Mouse (Mus musculus) hematopoietic stem cell, adult 5-6 weeks (primary cell): ENCODE data around the gene Serf2. TPM values are rescaled to one million over a fixed set of nuclear protein-coding genes. Genes with fewer than 3 reads are reported as not detected.
A peak's percentile ranks its signal among the peaks of the same experiment; 100 is the strongest.

Experiments
- ATAC-seq, 2 experiments: fragments of 125-278 bp in 1 of 2; replicated peaks in 1 of 2; 2 replicates each; pipeline ENCODE4 v1.8.0; 2016 to 2017; ENCODE audit warnings: inconsistent platforms in 2 of 2, mild to moderate bottlenecking in 2 of 2, moderate number of reproducible peaks in 2 of 2, low read depth in 1 of 2, moderate TSS enrichment in 1 of 2; ENCODE audit not compliant: low FRiP score in 2 of 2, poor library complexity in 2 of 2, severe bottlenecking in 2 of 2, insufficient read depth in 1 of 2, low TSS enrichment in 1 of 2
- total RNA-seq: library from RNA; stranded (forward); fragments of 172-1452, 232-1000 nt; gene quantifications from 2 replicates; pipeline ENCODE4 v1.2.3, GENCODE M21; 2017

The Serf2 gene
- total RNA-seq = 210 and 244 TPM in 2 replicates

DNA sequence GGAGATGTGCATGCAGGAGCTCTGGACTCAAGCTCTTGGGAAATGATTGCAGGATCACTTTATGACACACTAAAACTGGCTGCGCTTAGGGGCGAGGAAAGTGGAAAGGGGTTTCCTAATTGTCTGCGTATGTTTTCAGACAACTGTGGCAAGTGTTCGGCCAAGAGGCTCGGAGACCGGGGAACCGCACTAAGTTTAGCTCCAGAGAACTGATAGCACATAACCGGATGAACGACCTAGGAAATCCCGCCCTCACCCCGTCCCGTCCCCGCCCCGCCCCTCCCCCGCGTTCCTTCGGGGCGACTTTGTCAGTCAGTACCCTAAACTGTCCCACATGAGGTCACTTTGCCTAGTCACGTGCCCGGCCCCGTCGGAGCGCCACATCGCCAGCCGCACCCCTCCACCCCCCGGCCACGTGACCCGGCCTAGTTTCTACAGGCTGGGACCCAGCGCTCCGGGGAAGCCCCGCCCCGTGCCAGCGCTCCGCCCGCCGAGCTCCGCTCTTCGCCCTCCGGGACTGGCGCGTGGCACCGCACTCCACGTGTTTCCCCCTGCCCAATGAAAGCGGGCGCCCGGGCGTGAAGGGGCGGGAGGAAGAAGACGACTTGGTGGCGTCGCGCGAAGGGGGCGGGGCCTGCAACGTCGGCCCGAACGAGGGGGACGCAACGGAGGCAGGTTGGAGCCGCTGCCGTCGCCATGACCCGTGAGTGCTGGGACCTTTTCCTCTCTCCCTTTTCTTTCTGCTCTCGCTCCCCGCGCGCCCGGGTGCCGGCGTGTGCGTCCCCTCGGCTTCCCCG lies at the start of gene Serf2:
TSS of gene Serf2 (plus strand) at position 457 of the 797 bp plus-strand sequence.
- ATAC-seq = peak; percentile 86 to 92

DNA sequence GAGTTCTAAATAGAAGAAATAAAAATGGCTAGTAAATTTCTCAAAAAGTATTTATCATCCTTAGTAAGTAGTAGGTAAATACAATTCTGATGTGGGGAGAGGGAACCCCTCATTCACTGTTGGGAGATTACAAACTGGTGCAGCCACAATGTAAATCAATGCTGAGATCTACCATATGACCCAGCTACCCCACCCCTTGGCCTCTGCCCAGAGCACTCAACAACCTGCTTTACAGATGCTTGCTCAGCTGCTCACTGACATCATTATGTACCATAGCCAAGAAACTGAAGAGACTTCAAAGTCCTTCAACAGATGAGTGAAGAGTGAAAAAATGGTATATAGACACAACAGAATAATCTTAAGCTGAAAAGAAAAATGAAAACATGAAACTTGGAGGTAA lies 45.7 kb upstream of the Serf2 start:
- ATAC-seq = no peak

DNA sequence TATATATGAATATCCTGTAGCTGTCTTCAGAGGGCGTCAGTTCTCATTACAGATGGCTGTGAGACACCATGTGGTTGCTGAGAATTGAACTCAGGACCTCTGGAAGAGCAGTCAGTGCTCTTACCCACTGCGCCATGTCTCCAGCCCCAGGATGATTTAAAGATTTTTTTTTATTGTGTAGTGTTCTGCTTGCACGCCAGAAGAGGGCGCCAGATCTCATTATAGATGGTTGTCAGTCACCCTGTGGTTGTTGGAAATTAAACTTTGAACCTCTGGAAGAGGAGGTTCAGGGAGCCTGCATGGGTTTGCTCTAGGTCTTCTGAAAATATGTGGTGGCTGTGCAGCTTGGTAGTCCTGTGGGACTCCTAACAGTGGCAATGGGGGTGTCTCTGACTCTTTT lies 40.8 kb upstream of the Serf2 start:
- ATAC-seq = 0 out of 4 replicates have a peak, but pooled peaks of 1 of the 2 experiments have one; percentile 45

DNA sequence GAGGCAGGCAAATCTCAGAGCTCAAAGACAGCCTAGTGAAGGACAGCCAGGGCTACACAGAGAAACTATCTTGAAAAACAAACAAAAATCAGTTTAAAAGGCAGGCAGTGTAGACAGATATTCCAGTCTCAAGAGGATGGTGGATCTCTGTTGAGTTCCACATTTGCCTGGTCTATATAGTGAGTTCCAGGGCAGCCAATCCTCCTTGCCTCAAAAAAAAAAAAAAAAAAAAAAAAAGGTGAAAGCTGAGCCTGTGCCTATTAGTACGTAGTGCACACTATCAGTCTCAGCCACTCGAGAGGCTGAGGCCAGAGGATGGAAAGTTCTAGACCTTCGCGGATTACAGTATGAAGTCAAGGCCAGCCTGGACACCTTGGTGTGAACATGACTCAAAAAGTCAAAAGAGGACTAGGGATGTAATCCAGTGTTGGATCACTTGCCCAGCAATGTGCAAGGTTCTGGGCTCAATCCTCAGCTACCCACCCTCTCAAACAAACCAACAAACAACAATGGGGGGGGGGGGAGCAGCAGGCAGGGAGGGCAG lies 36.1 kb upstream of the Serf2 start:
- ATAC-seq = peak; percentile 5 to 6; a peak in 2 of 4 replicates

DNA sequence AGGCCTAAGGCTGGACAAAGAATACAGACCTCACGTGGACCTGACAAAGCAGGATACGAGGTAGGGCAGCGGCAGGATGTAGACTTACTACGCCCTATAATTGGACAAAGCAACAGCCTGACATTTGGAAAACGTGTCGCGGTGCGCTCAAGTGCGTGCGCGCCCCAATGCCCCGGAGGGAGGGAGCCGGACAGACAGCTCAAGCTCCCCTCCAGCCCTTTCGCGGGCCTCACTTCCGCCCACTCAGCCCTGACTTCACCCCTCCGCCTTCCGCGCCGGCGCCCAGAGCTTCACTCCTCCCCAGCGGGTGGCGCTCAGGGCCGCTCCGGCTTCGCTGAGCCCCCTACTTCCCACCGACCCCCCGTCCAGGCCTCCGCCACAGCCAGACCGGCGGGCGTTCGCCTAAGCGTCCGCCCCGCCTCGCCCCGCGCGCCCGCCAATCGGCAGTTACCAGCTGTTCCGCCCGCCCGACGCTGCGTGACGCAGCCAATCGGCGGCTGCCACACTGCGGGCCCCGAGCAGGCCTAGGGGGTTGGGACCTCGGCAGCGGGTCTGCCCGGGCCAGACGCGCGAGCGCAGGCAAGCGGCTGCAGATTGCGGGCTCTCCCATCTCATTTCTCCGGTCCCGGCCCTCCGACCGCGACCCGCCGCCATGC lies 35.5 kb upstream of the Serf2 start, which contains the start of the genes Pdia3 and Catsper2:
TSS of gene Pdia3 (plus strand) at position 389 of the 656 bp plus-strand sequence.
TSS of gene Catsper2 (minus strand) at position 406 of the 656 bp plus-strand sequence.
- peak; percentile 86 to 92 for ATAC-seq

DNA sequence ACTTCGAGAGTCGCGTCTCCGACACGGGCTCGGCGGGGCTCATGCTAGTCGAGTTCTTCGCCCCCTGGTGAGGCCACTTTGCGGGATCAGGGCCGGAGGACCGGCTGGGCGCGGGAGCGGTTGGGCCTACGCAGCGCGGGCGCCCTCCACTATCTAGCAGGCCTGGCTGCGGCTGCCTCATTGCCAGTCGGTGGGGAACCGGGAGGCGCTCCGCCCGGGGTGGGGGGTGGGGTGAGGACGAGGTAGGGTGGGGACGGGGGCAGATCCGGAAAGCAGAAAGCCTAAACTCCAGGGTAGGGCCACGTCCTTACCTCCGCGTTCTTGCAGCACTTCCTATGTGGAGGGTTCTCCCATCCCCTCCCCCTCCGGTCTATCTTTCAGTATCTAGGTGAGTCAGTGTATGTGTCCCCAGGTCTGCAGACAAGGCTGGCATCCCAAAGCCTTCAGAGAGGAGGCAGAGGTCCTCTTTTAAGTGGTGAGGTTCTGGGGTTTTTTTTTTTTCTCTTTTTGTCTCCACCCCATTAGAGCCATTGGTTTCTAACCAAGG lies 34.8 kb upstream of the Serf2 start:
- ATAC-seq = 0 out of 4 replicates have a peak, but pooled peaks have one; percentile 6 to 12

DNA sequence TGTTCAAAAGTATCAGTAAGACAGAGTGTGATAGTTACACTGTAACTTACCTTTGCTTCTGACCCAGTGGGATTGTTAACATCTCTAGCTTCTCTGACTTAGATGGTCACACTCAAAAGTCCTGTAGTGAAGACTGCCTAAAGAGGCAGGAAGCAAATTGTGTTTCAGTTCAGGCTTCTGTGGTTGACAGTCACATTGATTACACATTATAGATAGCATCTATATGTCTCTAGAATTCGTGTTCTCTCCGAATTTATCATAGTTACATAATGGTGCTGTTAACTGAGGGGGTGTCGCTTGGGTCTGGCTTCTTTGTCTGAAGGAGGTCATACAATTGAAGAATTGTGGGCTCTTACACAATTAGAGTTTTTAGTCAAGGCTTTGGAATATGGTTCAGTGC lies 33.9 kb upstream of the Serf2 start:
- ATAC-seq = no peak

DNA sequence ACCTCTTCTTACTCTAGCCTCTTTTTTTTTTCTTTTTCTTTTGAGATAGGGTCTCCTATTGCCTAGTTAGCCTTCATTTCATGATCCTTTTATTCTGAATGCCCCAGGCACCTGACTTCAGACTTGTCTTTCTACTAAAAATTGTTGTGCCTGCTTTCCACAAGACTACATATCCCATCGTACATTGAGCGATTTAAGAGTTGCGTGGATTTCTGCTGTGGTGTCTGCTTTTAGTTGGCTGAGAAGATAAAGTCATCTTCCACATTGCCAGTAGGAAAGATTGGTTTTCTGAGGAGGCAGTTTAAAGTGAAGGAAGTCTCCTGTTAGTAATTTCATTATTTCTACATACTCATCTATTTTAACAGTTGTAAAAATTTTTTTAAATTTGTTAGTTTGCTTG lies 33.4 kb upstream of the Serf2 start:
- ATAC-seq = no peak

DNA sequence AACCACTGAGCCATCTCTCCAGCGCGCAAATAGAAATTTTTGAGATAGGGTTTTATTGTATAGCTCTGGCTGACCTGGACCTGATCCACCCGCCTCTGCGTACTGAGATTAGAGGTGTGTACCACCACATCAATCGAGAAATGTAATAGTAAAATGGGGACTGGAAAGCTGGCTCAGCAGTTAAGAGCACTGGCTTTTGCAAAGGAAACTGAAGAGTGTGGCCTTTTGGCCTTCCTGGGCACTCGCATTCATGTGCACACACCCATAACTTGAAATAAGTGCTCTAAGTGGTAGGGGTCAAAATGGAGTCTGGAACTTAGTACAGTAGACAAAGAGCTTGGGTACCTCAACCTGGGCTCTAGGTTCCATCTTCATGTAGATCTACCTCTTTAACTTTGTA lies 32.6 kb upstream of the Serf2 start:
- no peak for ATAC-seq

DNA sequence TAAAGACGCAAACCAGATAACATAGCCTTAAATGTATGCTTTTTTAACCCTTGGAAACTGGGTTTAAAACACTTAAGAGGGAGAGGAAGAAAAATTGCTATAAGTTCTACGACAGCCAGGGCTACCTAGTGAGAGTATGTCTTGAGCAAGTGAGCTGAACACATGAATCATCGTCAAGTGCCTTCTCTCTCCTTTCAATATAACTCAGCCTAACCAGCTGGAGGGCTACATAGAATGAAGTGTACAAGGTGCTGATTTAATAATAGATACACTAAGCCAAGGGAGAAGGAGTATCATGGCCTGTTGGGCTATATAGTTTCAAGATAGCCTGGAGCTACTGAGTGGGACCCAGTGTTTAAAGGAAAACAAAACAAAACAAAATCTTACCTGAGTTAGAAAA lies 30.5 kb upstream of the Serf2 start:
- no peak for ATAC-seq

DNA sequence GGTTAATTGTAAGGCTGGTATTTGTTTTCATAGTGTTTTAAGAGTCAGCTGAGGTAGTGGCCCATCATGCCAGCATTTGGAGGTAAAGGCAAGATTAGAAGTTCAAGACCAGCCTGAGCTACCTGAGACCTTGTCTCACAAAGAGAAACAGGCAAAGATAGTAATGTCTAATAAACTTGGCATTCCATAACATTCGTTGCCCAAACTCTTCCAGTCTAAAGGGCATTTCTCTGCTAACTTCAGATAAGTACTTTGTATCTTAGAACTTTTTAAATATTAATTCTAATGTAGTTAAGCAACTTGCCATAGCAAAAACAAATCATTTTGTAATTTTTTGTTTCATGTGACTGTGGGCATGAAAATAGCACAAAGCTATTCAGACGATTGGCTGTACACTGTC lies 25.8 kb upstream of the Serf2 start:
- no peak for ATAC-seq

DNA sequence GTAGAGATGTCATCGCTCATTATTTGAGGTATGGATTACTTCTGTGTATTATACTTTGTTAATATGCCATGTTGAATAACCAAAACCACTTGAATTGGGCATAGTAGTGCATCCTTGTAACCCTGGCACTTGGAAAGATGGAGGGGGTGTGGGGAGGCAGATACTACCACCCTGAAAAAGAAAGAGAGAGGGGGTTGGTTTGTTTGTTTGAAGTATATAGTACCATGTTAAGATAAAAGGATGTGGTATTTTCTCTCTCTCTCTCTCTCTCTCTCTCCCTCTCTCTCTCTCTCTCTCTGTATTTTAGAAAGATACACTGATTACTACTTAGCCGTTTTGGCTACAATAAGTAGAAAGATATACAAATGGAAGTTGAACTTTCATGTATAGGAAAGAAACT lies 23.1 kb upstream of the Serf2 start:
- ATAC-seq = no peak

DNA sequence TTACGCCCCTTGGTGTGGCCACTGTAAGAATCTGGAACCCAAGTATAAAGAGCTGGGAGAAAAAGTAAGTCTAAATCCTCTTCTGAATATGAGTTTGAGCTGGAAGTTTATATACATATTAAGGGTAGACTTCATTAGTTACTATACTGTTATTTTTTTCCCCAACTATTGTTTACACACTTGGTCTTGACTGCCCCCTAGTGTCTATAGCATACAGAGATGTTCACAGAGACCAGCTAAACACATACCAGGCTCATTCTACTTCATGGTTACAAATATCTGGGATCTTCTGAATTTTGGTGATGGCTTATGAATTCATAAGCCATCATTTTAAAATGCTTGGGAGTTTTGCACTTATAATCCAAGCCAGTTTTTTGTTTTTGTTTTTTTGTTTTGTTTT lies 14.1 kb upstream of the Serf2 start:
- ATAC-seq = no peak

DNA sequence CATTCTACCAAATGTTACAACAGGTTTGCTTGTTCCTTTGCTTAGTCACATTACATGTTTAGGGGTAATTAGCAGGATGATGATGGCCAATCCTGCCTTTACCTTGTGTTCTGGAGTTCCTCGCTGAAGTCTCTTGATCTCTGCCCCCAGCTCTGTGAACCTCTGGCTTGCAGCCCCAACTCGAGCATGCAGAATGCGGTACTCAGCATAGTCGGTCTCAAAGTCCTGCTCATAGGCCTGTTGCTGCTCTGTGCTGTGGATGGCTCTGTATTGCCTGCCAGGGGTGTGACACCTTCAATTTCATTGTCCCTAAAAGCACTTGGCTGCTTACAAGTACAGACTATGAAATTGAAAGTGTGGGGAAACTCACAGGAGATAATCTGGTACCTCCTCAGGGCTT lies 9.2 kb upstream of the Serf2 start:
- no peak for ATAC-seq

DNA sequence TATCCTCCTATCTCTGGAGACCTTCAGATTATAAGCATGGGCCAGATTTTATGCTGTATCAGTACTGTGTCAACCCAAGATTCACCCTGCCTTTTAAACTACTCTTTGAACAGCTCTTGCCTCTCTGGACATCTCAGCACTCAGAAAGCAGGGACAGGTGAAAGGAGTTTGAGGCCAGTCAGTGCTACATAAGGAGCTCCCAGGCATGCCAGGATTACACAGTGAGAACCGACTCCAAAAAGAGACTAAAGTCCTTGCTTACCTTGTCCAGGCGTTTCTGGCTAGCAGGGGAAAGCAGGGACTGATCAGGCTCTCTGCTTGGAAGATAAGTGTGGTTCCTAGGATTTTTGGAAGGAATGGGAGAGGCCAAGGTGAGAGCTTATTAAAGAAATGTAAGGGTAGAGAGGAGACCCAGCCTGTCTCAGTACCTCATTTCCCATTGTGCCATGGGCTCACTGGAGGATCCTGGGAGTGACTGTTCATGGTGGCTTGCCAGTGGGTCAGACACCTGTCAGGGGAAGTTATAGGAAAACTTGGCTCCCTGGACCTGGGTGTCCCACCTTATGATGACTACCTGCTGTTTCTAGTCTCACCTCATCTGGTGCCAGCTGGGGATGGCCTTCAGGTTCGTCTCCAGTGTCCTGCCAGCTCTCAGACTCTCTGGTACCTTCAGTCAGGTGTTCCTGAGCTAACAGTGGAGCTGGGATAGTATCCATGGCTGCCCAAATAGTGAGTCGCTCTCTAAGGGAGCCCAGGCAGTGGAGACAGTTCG lies 8.0 kb upstream of the Serf2 start:
- ATAC-seq = no peak

DNA sequence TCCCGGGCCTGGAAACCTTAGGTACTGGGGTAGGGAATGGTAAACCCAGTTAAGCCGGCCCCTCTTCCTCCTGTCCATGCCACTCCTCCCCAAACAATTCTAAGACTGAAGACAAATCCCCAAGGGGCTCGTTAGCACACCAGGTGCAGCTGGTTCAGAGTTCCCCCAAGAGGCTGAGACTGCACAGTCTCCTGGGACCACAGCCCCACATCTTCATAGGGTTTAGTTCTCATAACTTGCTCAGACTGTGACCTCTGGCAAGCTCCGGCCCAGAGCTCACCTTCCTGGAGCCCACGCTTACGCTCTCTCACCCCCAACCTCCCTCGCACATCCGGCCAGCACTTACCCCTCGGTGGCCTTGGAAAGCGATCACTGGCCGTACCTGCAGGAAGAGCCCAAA lies 7.2 kb upstream of the Serf2 start:
- ATAC-seq = peak in 1 of 2 experiments; percentile 12; a peak in 1 of 4 replicates

DNA sequence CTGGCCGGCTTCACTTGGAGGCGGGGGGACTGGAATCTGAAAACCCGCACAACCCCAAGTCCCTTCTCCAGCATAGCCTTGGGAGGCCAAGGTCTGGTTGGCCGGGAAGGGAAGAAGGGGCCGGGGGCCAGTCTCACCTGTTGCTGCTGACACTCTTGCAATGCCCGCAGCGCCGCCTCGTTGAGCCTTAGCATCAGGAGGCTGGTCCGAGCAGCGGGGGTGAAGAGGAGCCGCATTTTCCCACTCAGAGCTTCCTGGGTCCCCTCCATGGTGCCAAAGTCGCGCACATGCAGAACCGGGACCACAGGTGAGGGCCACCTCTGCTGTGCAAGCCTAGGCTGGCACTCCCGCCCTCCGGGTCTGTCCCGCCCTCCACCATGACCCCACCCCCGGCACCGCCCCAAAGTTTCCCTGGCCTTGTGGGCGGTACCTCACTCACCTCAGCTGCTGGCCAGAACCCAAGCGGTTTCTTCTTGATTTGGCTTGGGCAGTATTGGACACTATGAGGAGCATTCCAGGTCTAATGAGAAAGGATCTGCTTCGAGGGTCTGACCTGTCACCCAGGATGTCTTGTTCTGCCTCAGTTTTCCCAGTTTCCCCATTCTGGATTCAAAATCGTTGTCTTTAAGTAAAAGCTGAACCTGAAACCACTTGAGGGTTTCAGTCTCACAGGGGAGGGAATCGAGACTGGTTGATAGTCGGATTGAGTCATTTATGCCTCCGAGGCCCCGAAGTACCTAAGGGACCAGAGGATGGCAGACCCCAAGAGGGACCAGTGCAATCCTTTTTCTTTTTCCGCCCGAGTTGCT lies 6.5 kb upstream of the Serf2 start:
- ATAC-seq = peak; percentile 74 to 92
